Mouse (Mus musculus) thymus, adult 2 months (tissue): ENCODE measurements around the gene Gpr153. TPM values are rescaled to one million over a fixed set of nuclear protein-coding genes. Genes with fewer than 3 reads are reported as not detected.

Source experiments
- DNase-seq: peaks from one replicate; pipeline ENCODE4 v3.0.0; 2021
- H3K27ac ChIP-seq: fragments of 200-500 bp; 2 replicates; pipeline ENCODE4 v1.5.1; 2012; ENCODE audit warnings: low read length, control low read depth; ENCODE audit not compliant: control insufficient read depth, insufficient read depth
- H3K27me3 ChIP-seq: fragments of 200-500 bp; 2 replicates; pipeline ENCODE4 v1.6.1; 2012; ENCODE audit warnings: mild to moderate bottlenecking, low read length, moderate library complexity, mixed read lengths; ENCODE audit not compliant: control insufficient read depth, insufficient read depth
- H3K36me3 ChIP-seq: fragments of 200-500 bp; 2 replicates; pipeline ENCODE4 v1.6.1; 2012; ENCODE audit warnings: mild to moderate bottlenecking, low read length, moderate library complexity; ENCODE audit not compliant: control insufficient read depth, insufficient read depth
- H3K4me1 ChIP-seq: fragments of 200-500 bp; replicated peaks from 2 replicates; pipeline ENCODE4 v1.6.1; 2012; ENCODE audit warnings: low read length; ENCODE audit not compliant: control insufficient read depth, insufficient read depth
- H3K4me3 ChIP-seq: fragments of 200-500 bp; 2 replicates; pipeline ENCODE4 v1.5.1; 2012; ENCODE audit warnings: mild to moderate bottlenecking, low read length, control low read depth, moderate library complexity; ENCODE audit not compliant: control insufficient read depth, insufficient read depth
- CTCF ChIP-seq: fragments of 200-500 bp; IDR thresholded peaks from 2 replicates; pipeline ENCODE4 v1.5.1; 2012; ENCODE audit warnings: mild to moderate bottlenecking, control low read depth, low read length, moderate library complexity, borderline replicate concordance; ENCODE audit not compliant: control insufficient read depth, poor library complexity, insufficient read depth; ENCODE audit errors: extremely low read depth
- POLR2A ChIP-seq: fragments of 200-500 bp; IDR thresholded peaks from 2 replicates; pipeline ENCODE4 v1.6.1; 2012; ENCODE audit warnings: mild to moderate bottlenecking, low read length, control low read depth, moderate library complexity; ENCODE audit not compliant: control insufficient read depth, poor library complexity, insufficient read depth; ENCODE audit errors: extremely low read depth
- whole genome bisulfite sequencing: fragments of 180-500 bp; shearing (Covaris S2); methylation state at CpG from one replicate; pipeline ENCODE4 v1.1.7; 2018; 5-methylcytosine and 5-hydroxymethylcytosine counted together
- polyA plus RNA-seq: library from polyadenylated mRNA; depleted of rRNA; stranded (reverse); fragments of >200 nt; gene quantifications from 2 replicates; pipeline ENCODE4 v1.2.3, GENCODE M21; 2012

Gene Gpr153
- polyA plus RNA-seq, 1 experiment: 5.3 TPM

GRCm38 (mm10) chr4:152264177-152264530 lies 9.9 kb upstream of the Gpr153 start:
- Histone ChIP-seq H3K4me3 (no peak overlapping the region), H3K27me3 (no peaks in the 10 kb centered on the region), H3K4me1 (no peaks in the 10 kb centered on the region), H3K36me3 (no peaks in the 10 kb centered on the region), H3K27ac (no peak overlapping the region)
- 91% methylated on average over 4 of the region's 4 CpGs for WGBS
- no peak for DNase-seq
- TF ChIP-seq POLR2A (no peak), CTCF (no peak)

GRCm38 (mm10) chr4:152264867-152265568 lies 9.0 kb upstream of the Gpr153 start:
- DNase-seq: no peak
- H3K27ac ChIP-seq: no peak overlapping the region
- no peak for TF ChIP-seq CTCF
- TF ChIP-seq POLR2A: no peak
- no peaks in the 10 kb centered on the region for H3K36me3 ChIP-seq
- H3K4me3 ChIP-seq: no peak overlapping the region
- no peaks in the 10 kb centered on the region for H3K27me3 ChIP-seq
- H3K4me1 ChIP-seq: no peaks in the 10 kb centered on the region
- 97% methylated on average over 9 of the region's 9 CpGs for WGBS

- H3K4me1 ChIP-seq: no peaks in the 10 kb centered on the region
- H3K27ac ChIP-seq: no peak overlapping the region
- TF ChIP-seq POLR2A (no peak), CTCF (no peak)
- H3K36me3 ChIP-seq: no peaks in the 10 kb centered on the region
- no peak overlapping the region for H3K4me3 ChIP-seq
- H3K27me3 ChIP-seq: no peaks in the 10 kb centered on the region
- 92% methylated on average over 5 of the region's 5 CpGs for WGBS
- no peak for DNase-seq
Observed at GRCm38 (mm10) chr4:152265791-152266190, 8.2 kb upstream of the Gpr153 start.

- no peak overlapping the region for H3K4me3 ChIP-seq
- DNase-seq: no peak
- no peak for TF ChIP-seq CTCF
- TF ChIP-seq POLR2A: no peak
- no peaks in the 10 kb centered on the region for H3K36me3 ChIP-seq
- no peaks in the 10 kb centered on the region for H3K4me1 ChIP-seq
- no peak overlapping the region for H3K27ac ChIP-seq
- WGBS: 94% methylated on average over 10 of the region's 10 CpGs
- H3K27me3 ChIP-seq: no peaks in the 10 kb centered on the region
Observed at GRCm38 (mm10) chr4:152266236-152266895, 7.7 kb upstream of the Gpr153 start.

- 93% methylated on average over 13 of the region's 13 CpGs for WGBS
- TF ChIP-seq POLR2A: no peak
- no peak for TF ChIP-seq CTCF
- no peaks in the 10 kb centered on the region for H3K4me1 ChIP-seq
- H3K27me3 ChIP-seq: no peaks in the 10 kb centered on the region
- H3K27ac ChIP-seq: no peak overlapping the region
- no peak for DNase-seq
- H3K36me3 ChIP-seq: no peaks in the 10 kb centered on the region
- no peak overlapping the region for H3K4me3 ChIP-seq
Observed at GRCm38 (mm10) chr4:152267748-152268369, 6.2 kb upstream of the Gpr153 start.

- TF ChIP-seq CTCF (no peak), POLR2A (no peak)
Observed at GRCm38 (mm10) chr4:152269967-152270366, 4.1 kb upstream of the Gpr153 start.

More at GRCm38 (mm10) chr4:152269967-152270366, 4.1 kb upstream of the Gpr153 start:
- Histone ChIP-seq H3K27ac (no peak overlapping the region), H3K4me3 (no peak overlapping the region), H3K4me1 (peaks cover 9% of the 10 kb centered on the region; the same call in 1 of the 2 replicates), H3K36me3 (no peaks in the 10 kb centered on the region), H3K27me3 (peaks cover 2% of the 10 kb centered on the region; the same call in 1 of the 2 replicates)
- no peak for DNase-seq
- 93% methylated on average over 13 of the region's 13 CpGs for WGBS
